18 mouse cellular contexts compared by ENCODE assay signal in genomic region chr7:98873316-98873715, GRCm38 (mm10). TPM values are rescaled to one million over a fixed set of nuclear protein-coding genes. Genes with fewer than 3 reads are reported as not detected.
"Had no signal": no experiment of that assay in that cellular context is flagged by ENCODE, and none has a peak within 500 bp of the region (broad histone marks: within the 10 kb centered on the region; RNA-seq: fewer than 3 reads in every experiment).

No protein-coding gene starts in this region.

- H3K9me3 ChIP-seq: liver, embryonic 15.5 days; lung, embryonic 15.5 days; megakaryocyte, embryonic 14.5 days; midbrain, embryonic 13.5 days; midbrain, embryonic 15.5 days; neural tube, embryonic 12.5 days; stomach, embryonic 15.5 days had no signal

- H3K9ac ChIP-seq: liver, embryonic 15.5 days; liver, postnatal 0 days; lung, embryonic 15.5 days; midbrain, embryonic 13.5 days; midbrain, embryonic 15.5 days; neural tube, embryonic 12.5 days; stomach, embryonic 15.5 days had no signal

- H3K4me3 ChIP-seq: liver, embryonic 15.5 days; lung, embryonic 15.5 days; megakaryocyte, embryonic 14.5 days; midbrain, embryonic 13.5 days; midbrain, embryonic 15.5 days; neural tube, embryonic 12.5 days; stomach, embryonic 15.5 days had no signal

- H3K27ac ChIP-seq: liver, embryonic 15.5 days; lung, embryonic 15.5 days; macrophage; midbrain, embryonic 13.5 days; midbrain, embryonic 15.5 days; neural tube, embryonic 12.5 days; stomach, embryonic 15.5 days; stomach, postnatal 0 days had no signal

- H3K4me1 ChIP-seq: liver, embryonic 15.5 days had no signal

- H3K27me3 ChIP-seq: liver, embryonic 15.5 days; lung, embryonic 15.5 days; midbrain, embryonic 15.5 days; stomach, embryonic 15.5 days had no signal

- DNase-seq: liver, postnatal 0 days; lung, adult 2 months; lung, postnatal 14 days; lung, postnatal 36 days; right cerebral cortex, postnatal 14 days; thymus, adult 2 months; thymus, postnatal 14 days; thymus, postnatal 4 days had no signal

- H3K36me3 ChIP-seq: liver, embryonic 15.5 days; lung, embryonic 15.5 days; midbrain, embryonic 13.5 days; midbrain, embryonic 15.5 days; neural tube, embryonic 12.5 days; stomach, embryonic 15.5 days had no signal

RNA-seq across cellular contexts. Expression of gene Wnt11, which starts 38.4 kb away (rescaled TPM):
- total RNA-seq: megakaryocyte progenitor cell, adult 5-6 weeks had no signal
- polyA plus RNA-seq: macrophage had no signal
